Mouse (Mus musculus) MEL (cell line): ENCODE data around the gene Lhx2. TPM values are rescaled to one million over a fixed set of nuclear protein-coding genes. Genes with fewer than 3 reads are reported as not detected.

Source experiments
- DNase-seq: peaks from one replicate; pipeline ENCODE4 v3.0.0; 2011; ENCODE audit warnings: low read depth, low spot score
- H3K27ac ChIP-seq: 2 replicates; pipeline ENCODE4 v1.5.1; 2012; ENCODE audit warnings: low read depth, mild to moderate bottlenecking, control low read depth, low read length, moderate library complexity; ENCODE audit not compliant: control insufficient read depth
- H3K27me3 ChIP-seq, 2 experiments: fragments of 150-350 bp in 1 of 2; sonication (generic) in 1 of 2; 2 replicates each; pipeline ENCODE4 v1.6.1; 2012; ENCODE audit warnings: low read length in 2 of 2, mild to moderate bottlenecking in 2 of 2, improper control_type of control experiment in 1 of 2, moderate library complexity in 1 of 2; ENCODE audit not compliant: insufficient read depth in 2 of 2, control insufficient read depth in 1 of 2
- H3K36me3 ChIP-seq, 2 experiments: 2 replicates each; pipeline ENCODE4 v1.6.1; 2012 to 2014; ENCODE audit warnings: low read length in 2 of 2, improper control_type of control experiment in 1 of 2, inconsistent platforms in 1 of 2, mild to moderate bottlenecking in 1 of 2; ENCODE audit not compliant: insufficient read depth in 2 of 2, control insufficient read depth in 1 of 2
- H3K4me1 ChIP-seq, 2 experiments: fragments of 150-350 bp in 1 of 2; sonication (generic) in 1 of 2; 2 replicates each; pipeline ENCODE4 v1.6.1; 2012; ENCODE audit warnings: low read length in 2 of 2, improper control_type of control experiment in 1 of 2, mild to moderate bottlenecking in 1 of 2; ENCODE audit not compliant: insufficient read depth in 2 of 2, control insufficient read depth in 1 of 2
- H3K4me3 ChIP-seq, 2 experiments: fragments of 150-350 bp in 1 of 2; sonication (generic) in 1 of 2; 2 replicates each; pipeline ENCODE4 v1.5.1; 2012; ENCODE audit warnings: low read depth in 2 of 2, low read length in 2 of 2, mild to moderate bottlenecking in 2 of 2, moderate library complexity in 2 of 2, control low read depth in 1 of 2, improper control_type of control experiment in 1 of 2; ENCODE audit not compliant: control insufficient read depth in 1 of 2, insufficient read depth in 1 of 2
- H3K79me2 ChIP-seq: 2 replicates; pipeline ENCODE4 v1.6.1; 2012; ENCODE audit warnings: mild to moderate bottlenecking, low read length, moderate library complexity; ENCODE audit not compliant: control insufficient read depth, poor library complexity, insufficient read depth
- H3K9ac ChIP-seq: 2 replicates; pipeline ENCODE4 v1.6.1; 2012; ENCODE audit warnings: low read depth, mild to moderate bottlenecking, control low read depth, low read length, moderate library complexity; ENCODE audit not compliant: control insufficient read depth, poor library complexity, severe bottlenecking
- H3K9me3 ChIP-seq: fragments of 150-350 bp; sonication (generic); replicated peaks from 2 replicates; pipeline ENCODE4 v1.6.1; 2012; ENCODE audit warnings: mild to moderate bottlenecking, low read length, improper control_type of control experiment, moderate library complexity; ENCODE audit not compliant: insufficient read depth
- BHLHE40 ChIP-seq: IDR thresholded peaks from 2 replicates; pipeline ENCODE4 v1.6.1; 2012; ENCODE audit warnings: low read depth, mild to moderate bottlenecking, inconsistent platforms, low read length, improper control_type of control experiment, borderline replicate concordance
- CHD1 ChIP-seq: IDR thresholded peaks from 2 replicates; pipeline ENCODE4 v1.6.1; 2012; ENCODE audit warnings: low read depth, mild to moderate bottlenecking, inconsistent platforms, low read length, improper control_type of control experiment
- CHD2 ChIP-seq: IDR thresholded peaks from 2 replicates; pipeline ENCODE4 v1.6.1; 2011; ENCODE audit warnings: low read length, improper control_type of control experiment
- EP300 ChIP-seq, 2 experiments: IDR thresholded peaks; 2 replicates each; pipeline ENCODE4 v1.6.1; 2011; ENCODE audit warnings: improper control_type of control experiment in 2 of 2, low read length in 2 of 2, low read depth in 1 of 2, mild to moderate bottlenecking in 1 of 2
- ETS1 ChIP-seq: IDR thresholded peaks from 2 replicates; pipeline ENCODE4 v1.6.1; 2012; ENCODE audit warnings: low read depth, mild to moderate bottlenecking, inconsistent platforms, low read length, improper control_type of control experiment, moderate library complexity
- GABPA ChIP-seq: IDR thresholded peaks from 2 replicates; pipeline ENCODE4 v1.6.1; 2012; ENCODE audit warnings: low read depth, mild to moderate bottlenecking, inconsistent platforms, low read length, improper control_type of control experiment, moderate library complexity
- MAFK ChIP-seq: IDR thresholded peaks from 2 replicates; pipeline ENCODE4 v1.6.1; 2011; ENCODE audit warnings: low read depth, mild to moderate bottlenecking, low read length, improper control_type of control experiment, borderline replicate concordance
- MAX ChIP-seq: IDR thresholded peaks from 2 replicates; pipeline ENCODE4 v1.6.1; 2011; ENCODE audit warnings: low read length, improper control_type of control experiment
- MAZ ChIP-seq: IDR thresholded peaks from 2 replicates; pipeline ENCODE4 v1.6.1; 2012; ENCODE audit warnings: low read depth, mild to moderate bottlenecking, inconsistent platforms, low read length, improper control_type of control experiment
- MEF2A ChIP-seq: IDR thresholded peaks from 2 replicates; pipeline ENCODE4 v1.6.1; 2014; ENCODE audit warnings: low read depth, mild to moderate bottlenecking, inconsistent platforms, low read length, improper control_type of control experiment; ENCODE audit not compliant: poor library complexity, insufficient replicate concordance, severe bottlenecking; ENCODE audit errors: extremely low read depth
- MXI1 ChIP-seq: IDR thresholded peaks from 2 replicates; pipeline ENCODE4 v1.6.1; 2011; ENCODE audit warnings: mild to moderate bottlenecking, low read depth, low read length, improper control_type of control experiment
- MYB ChIP-seq: IDR thresholded peaks from 2 replicates; pipeline ENCODE4 v1.6.1; 2011; ENCODE audit warnings: mild to moderate bottlenecking, low read depth, low read length, improper control_type of control experiment
- MYC ChIP-seq: IDR thresholded peaks from 2 replicates; pipeline ENCODE4 v1.6.1; 2011; ENCODE audit warnings: low read depth, mild to moderate bottlenecking, low read length, improper control_type of control experiment, moderate library complexity
- POLR2A ChIP-seq, 2 experiments: IDR thresholded peaks; 2 replicates each; pipeline ENCODE4 v1.6.1; 2011 to 2012; ENCODE audit warnings: low read length in 2 of 2, mild to moderate bottlenecking in 2 of 2, control low read depth in 1 of 2, improper control_type of control experiment in 1 of 2, low read depth in 1 of 2, moderate library complexity in 1 of 2; ENCODE audit not compliant: control insufficient read depth in 1 of 2, insufficient read depth in 1 of 2, poor library complexity in 1 of 2
- POLR2AphosphoS2 ChIP-seq: IDR thresholded peaks from 2 replicates; pipeline ENCODE4 v1.6.1; 2011; ENCODE audit warnings: low read length, improper control_type of control experiment
- POLR2AphosphoS5 ChIP-seq: IDR thresholded peaks from 2 replicates; pipeline ENCODE4 v1.6.1; 2012; ENCODE audit warnings: low read depth, borderline replicate concordance, mild to moderate bottlenecking, inconsistent platforms, low read length, moderate library complexity, mixed read lengths
- RCOR1 ChIP-seq: IDR thresholded peaks from 2 replicates; pipeline ENCODE4 v1.6.1; 2012; ENCODE audit warnings: low read depth, mild to moderate bottlenecking, inconsistent platforms, low read length, improper control_type of control experiment
- SIN3A ChIP-seq: IDR thresholded peaks from 2 replicates; pipeline ENCODE4 v1.6.1; 2012; ENCODE audit warnings: low read length, improper control_type of control experiment, inconsistent platforms
- TAL1 ChIP-seq: IDR thresholded peaks from 2 replicates; pipeline ENCODE4 v1.6.1; 2012; ENCODE audit warnings: mild to moderate bottlenecking, inconsistent platforms, low read length, moderate library complexity, mixed read lengths
- TBP ChIP-seq: IDR thresholded peaks from 2 replicates; pipeline ENCODE4 v1.8.0; 2011; ENCODE audit warnings: low read depth, low read length, improper control_type of control experiment
- TCF12 ChIP-seq: IDR thresholded peaks from 2 replicates; pipeline ENCODE4 v1.6.1; 2014; ENCODE audit warnings: low read depth, mild to moderate bottlenecking, inconsistent platforms, low read length, improper control_type of control experiment, moderate library complexity
- ZKSCAN1 ChIP-seq: IDR thresholded peaks from 2 replicates; pipeline ENCODE4 v1.6.1; 2012; ENCODE audit warnings: low read depth, mild to moderate bottlenecking, inconsistent platforms, low read length, improper control_type of control experiment, moderate library complexity
- ZMIZ1 ChIP-seq: IDR thresholded peaks from 2 replicates; pipeline ENCODE4 v1.6.1; 2012; ENCODE audit warnings: low read depth, mild to moderate bottlenecking, inconsistent platforms, low read length, improper control_type of control experiment, moderate library complexity
- polyA plus RNA-seq, 2 experiments: library from polyadenylated mRNA; stranded (reverse) in 1 of 2; unstranded in 1 of 2; fragments of >175 nt in 1 of 2; fragments of >200 nt in 1 of 2; gene quantifications; 2 replicates each; pipeline versions ENCODE4 v1.2.1 to v1.2.4; 2012; ENCODE audit warnings: low replicate concordance in 2 of 2, low read depth in 1 of 2; ENCODE audit not compliant: insufficient read length in 2 of 2, insufficient read depth in 1 of 2, missing spikeins in 1 of 2
- total RNA-seq: library from RNA; depleted of rRNA; stranded (reverse); fragments of 300-350 nt; gene quantifications from 2 replicates; pipeline ENCODE4 v1.2.3, GENCODE M21; 2012

Gene Lhx2
- total and polyA plus RNA-seq, 3 experiments, result 0.12 TPM; not detected in 2

DNA sequence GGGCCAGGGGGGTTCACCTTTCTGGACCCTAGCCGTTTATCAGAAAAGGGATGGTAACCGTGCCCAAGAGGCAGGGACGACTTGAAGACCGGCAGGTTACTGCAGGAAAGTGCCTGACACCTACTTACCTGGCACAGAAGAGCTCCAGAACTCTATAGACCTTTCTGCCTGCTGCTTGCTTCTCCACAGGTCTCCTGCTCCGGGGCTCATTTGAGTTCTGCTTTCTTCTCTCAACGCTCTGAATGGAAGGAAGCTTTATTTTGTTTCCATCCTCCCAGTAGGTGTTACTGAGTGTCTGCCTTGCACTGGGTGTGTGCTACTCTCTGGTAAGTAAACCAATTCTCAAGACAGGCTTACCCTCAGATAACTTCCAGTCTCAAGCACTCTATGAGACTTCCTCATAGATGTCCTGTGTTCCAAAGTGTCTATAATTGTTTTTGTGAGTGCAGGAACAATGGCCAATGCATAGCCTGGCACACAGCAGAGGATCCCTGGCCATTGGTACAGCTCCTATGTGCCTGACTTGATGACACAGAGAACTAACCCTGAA lies 1.9 kb upstream of the Lhx2 start:
- H3K9me3 ChIP-seq, result no peaks in the 10 kb centered on the region
- DNase-seq, result no peak
- H3K36me3 ChIP-seq, result no peaks in the 10 kb centered on the region; a peak in 1 of 4 replicates
- H3K9ac ChIP-seq, result no peak overlapping the region
- no peak overlapping the region for H3K27ac ChIP-seq
- no peak overlapping the region for H3K4me3 ChIP-seq
- no peaks in the 10 kb centered on the region for H3K79me2 ChIP-seq
- peaks cover 2 to 6% of the 10 kb centered on the region in 2 experiments; a peak in 3 of 4 replicates for H3K27me3 ChIP-seq
- H3K4me1 ChIP-seq, result peaks cover 3 to 5% of the 10 kb centered on the region in 2 experiments; a peak in 1 of 4 replicates
- TF ChIP-seq MAZ, result no peak

DNA sequence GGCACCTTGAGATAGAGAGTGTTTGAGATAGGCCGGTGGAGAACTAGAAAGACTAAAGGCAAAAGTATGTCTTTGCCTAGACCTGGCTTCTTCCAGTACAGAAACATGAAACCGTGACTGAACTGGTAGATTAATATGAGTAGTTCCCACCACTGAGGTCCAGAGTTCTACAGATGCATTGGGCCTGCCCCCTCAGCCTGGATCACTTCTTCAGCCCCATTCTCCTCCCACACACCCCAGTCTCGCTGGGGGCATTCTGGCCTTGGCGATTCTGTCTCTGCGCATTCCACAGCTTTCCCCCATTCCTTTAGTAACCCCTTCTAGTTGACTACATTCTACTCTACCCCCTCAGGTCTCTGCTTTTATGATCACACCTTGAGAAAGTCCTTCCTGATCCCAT lies 1.4 kb upstream of the Lhx2 start:
- Histone ChIP-seq H3K9ac (no peak overlapping the region), H3K9me3 (no peaks in the 10 kb centered on the region), H3K79me2 (no peaks in the 10 kb centered on the region), H3K4me1 (peaks cover 1 to 4% of the 10 kb centered on the region in 2 experiments; a peak in 1 of 4 replicates), H3K27me3 (peaks cover 2 to 6% of the 10 kb centered on the region in 2 experiments), H3K27ac (no peak overlapping the region), H3K4me3 (no peak overlapping the region), H3K36me3 (no peaks in the 10 kb centered on the region; a peak in 1 of 4 replicates)
- no peak for DNase-seq
- TF ChIP-seq EP300 (IDR thresholded peaks at IDR 0.05; ENCODE audit: low read depth in 1 of 2, low read length in 2 of 2) (no peak), GABPA (no peak), ZMIZ1 (no peak), POLR2AphosphoS5 (no peak), ZKSCAN1 (no peak), POLR2AphosphoS2 (no peak), MXI1 (no peak), MYB (no peak), ETS1 (no peak), BHLHE40 (no peak)

DNA sequence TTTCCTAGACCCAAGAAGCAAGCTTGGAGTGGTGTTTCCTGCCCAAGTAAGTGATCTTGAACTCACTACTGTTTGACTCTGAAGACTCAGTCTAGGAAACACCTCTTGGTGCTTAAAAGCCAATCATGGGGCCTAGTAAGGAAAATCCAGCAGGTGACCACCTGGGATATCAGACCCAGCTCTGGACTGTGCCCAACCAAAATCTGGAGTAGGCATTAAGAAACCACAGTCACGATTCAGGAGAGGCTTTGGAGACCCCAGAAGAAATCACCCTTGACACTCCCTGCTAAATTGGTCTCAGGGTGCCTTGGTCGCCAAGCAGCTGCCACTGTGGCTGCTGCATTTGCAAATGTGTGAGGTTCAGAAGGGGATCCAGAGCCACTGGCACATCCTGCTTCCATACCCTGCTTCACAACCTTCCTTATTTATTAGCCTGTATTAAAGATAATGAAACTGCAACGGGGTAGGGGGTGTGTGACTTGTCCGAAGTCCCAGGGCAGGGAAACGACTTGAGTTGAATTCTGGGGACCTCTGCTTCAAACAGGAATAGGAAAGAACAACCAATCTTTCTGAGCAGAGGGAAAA lies 641 bp upstream of the Lhx2 start:
- no peak for DNase-seq
- Histone ChIP-seq H3K9me3 (no peaks in the 10 kb centered on the region), H3K4me3 (no peak overlapping the region), H3K36me3 (no peaks in the 10 kb centered on the region), H3K9ac (no peak overlapping the region), H3K4me1 (no peaks in the 10 kb centered on the region), H3K27ac (no peak overlapping the region), H3K79me2 (no peaks in the 10 kb centered on the region), H3K27me3 (peaks cover 2 to 6% of the 10 kb centered on the region in 2 experiments)
- TF ChIP-seq TAL1 (no peak), MXI1 (no peak), MYC (no peak), TBP (no peak), MYB (no peak), POLR2A (IDR thresholded peaks at IDR 0.05; ENCODE audit: control insufficient read depth in 1 of 2, insufficient read depth in 1 of 2, low read depth in 1 of 2, low read length in 2 of 2, poor library complexity in 1 of 2) (no peak), MAX (no peak), TCF12 (no peak), ETS1 (no peak), CHD1 (no peak), MAFK (no peak), RCOR1 (no peak), MEF2A (no peak), CHD2 (no peak), SIN3A (no peak)
